Mouse (Mus musculus) cortical plate, adult 2 months (tissue): ENCODE data around the gene Gbp3. TPM values are rescaled to one million over a fixed set of nuclear protein-coding genes. Genes with fewer than 3 reads are reported as not detected.

Experiments
- H3K27ac ChIP-seq: fragments of 200-500 bp; 2 replicates; pipeline ENCODE4 v1.5.1; 2012; ENCODE audit warnings: low read length, control low read depth, inconsistent platforms; ENCODE audit not compliant: insufficient read depth
- H3K4me1 ChIP-seq: fragments of 200-500 bp; 2 replicates; pipeline ENCODE4 v1.6.1; 2011; ENCODE audit warnings: low read length; ENCODE audit not compliant: control insufficient read depth, insufficient read depth
- H3K4me3 ChIP-seq: fragments of 200-500 bp; 2 replicates; pipeline ENCODE4 v1.5.1; 2011; ENCODE audit warnings: mild to moderate bottlenecking, low read length, control low read depth; ENCODE audit not compliant: insufficient read depth
- CTCF ChIP-seq: fragments of 200-500 bp; IDR thresholded peaks from 2 replicates; pipeline ENCODE4 v1.5.1; 2011; ENCODE audit warnings: mild to moderate bottlenecking, control low read depth, low read length; ENCODE audit not compliant: insufficient read depth; ENCODE audit errors: extremely low read depth
- POLR2A ChIP-seq: fragments of 200-500 bp; IDR thresholded peaks from 2 replicates; pipeline ENCODE4 v1.6.1; 2011; ENCODE audit warnings: mild to moderate bottlenecking, low read length, control low read depth; ENCODE audit not compliant: insufficient read depth; ENCODE audit errors: extremely low read depth
- polyA plus RNA-seq: library from polyadenylated mRNA; depleted of rRNA; stranded (reverse); fragments of >200 nt; gene quantifications from 2 replicates; pipeline ENCODE4 v1.2.3, GENCODE M21; 2012; rRNA removed

Gbp3 gene
- polyA plus RNA-seq, 1 experiment: 10.0 TPM

DNA sequence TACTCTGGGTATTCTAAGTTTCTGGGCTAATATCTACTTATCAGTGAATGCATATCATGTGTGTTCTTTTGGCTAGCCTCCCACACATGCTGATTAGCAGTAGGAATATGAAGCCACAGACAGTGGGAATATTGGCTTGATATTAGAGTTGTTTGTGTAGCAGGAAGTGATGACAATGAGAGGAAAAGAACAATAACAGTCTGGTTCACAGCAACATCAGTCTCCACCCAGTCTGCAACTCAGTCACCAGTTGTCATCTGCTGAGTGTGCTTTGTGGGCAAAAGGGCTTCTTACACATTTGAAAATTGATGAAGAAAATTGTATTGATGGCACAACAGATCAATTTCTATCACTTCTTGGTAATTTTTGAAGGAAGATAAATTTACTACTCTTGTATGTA, 27.6 kb downstream of the Gbp3 start:
- Histone ChIP-seq H3K27ac (no peak overlapping the region), H3K4me1 (no peaks in the 10 kb centered on the region), H3K4me3 (no peak overlapping the region)
- TF ChIP-seq POLR2A: no peak

DNA sequence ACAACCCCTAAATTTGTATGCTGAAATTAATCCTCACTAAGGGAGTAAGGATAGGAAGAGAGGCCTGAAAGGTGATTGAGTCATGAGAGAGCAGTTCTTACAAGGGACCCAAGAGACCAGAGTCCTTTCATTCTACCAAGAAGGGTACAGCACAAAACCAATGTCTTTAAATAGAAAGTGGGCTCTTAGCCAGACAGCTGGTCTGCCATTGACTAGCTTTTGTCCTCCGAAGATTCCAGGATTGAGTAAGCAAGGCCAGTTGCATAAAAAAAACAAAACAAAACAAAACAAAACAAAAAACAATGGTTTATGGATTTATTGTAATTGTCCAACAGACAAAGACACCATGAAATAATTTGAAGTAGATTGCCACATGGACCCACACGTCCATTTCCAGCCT, 29.1 kb downstream of the Gbp3 start:
- TF ChIP-seq CTCF (no peak), POLR2A (no peak)
- Histone ChIP-seq H3K4me1 (no peaks in the 10 kb centered on the region), H3K4me3 (no peak overlapping the region), H3K27ac (no peak overlapping the region)

DNA sequence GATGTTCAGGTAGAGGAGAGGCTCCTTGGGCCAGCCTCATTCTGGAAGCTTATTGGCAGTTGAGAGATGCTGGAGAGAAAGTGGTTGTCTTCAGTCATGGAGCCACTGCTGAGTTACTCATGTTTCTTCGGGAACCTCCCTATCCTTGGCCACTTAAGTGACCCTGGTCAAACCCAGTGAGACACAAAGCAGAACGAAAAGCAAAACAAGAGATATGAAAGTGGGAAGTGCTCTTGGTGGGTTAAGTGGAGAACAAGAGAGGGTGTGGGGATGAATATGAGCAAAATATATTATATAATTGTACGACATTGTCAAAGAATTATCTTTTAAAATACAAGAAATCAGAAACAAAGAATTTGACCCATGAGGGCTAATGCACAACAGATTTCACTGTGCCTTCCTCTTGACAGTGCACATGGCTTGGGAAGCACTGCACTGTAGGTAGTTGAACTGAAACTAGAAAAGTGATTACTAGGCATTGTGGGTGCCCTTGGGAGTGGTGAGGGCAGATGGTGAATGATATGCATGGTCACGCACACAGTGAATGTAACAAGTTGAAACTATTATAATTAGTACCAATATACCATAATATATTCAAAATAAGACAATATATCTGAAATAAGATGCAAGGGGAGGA, 30.7 kb downstream of the Gbp3 start:
- TF ChIP-seq CTCF (no peak), POLR2A (no peak)
- Histone ChIP-seq H3K27ac (no peak overlapping the region), H3K4me3 (no peak overlapping the region), H3K4me1 (no peaks in the 10 kb centered on the region)

DNA sequence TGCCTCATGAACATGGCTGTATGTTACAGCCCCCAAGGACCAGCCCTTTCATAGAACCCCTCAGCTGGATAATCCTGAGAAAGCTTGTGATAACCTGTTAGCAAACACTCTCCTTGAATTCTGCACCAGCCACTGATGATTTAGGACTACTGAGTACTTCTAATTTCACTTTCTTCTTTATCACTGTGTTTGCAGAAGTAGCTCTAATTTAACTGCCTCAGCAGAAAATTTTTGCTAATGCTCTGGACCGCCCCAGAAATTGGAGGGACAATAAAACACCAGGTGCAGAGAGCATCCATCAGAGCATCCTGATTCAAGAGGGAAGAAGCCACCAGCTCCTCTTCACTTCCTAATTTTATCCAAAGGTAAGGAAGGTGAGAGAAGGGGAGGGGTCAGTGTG, 34.7 kb downstream of the Gbp3 start, which contains the start of gene Gbp2b:
TSS of gene Gbp2b (plus strand) at position 301 of the 400 bp plus-strand sequence.
- TF ChIP-seq CTCF (no peak), POLR2A (no peak)
- Histone ChIP-seq H3K4me1 (no peaks in the 10 kb centered on the region), H3K27ac (no peak within 1 kb of the TSS), H3K4me3 (no peak within 1 kb of the TSS)

DNA sequence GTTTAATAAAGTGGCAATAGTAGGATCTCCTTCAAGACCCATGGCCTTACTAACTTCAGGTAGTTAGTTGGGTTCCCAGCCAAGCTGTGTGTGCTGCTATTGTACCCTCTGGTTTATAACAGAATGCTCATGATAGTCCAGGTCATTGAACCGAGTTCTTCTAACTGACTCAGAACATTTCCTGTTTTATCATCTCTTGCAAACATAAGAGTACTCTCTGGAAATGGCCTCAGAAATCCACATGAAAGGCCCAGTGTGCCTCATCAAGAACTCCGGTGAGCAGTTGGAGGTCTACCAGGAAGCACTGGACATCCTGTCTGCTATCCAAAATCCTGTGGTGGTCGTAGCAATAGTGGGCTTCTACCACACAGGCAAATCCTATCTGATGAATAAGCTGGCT, 38.1 kb downstream of the Gbp3 start:
- TF ChIP-seq POLR2A (no peak), CTCF (no peak)
- Histone ChIP-seq H3K27ac (no peak overlapping the region), H3K4me3 (no peak overlapping the region), H3K4me1 (no peaks in the 10 kb centered on the region)

DNA sequence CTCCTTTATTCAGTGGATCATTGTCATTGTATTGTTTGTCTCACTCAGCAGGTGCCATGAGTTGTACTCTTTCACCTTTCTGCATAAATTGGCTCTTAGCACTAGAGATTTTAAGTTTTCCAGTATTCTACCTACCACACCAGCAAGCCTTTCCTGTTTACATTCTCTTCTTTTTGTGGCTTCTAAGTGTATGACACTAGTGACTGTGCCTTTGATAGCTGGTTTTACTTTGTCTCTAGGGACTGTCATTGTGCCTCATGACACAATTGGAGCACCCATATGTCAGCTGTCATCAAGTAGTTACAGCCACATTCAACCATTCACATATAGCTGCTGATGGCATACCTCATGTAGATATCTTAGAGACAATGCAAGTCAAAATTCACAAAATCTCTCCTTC, 41.8 kb downstream of the Gbp3 start:
- no peak for TF ChIP-seq POLR2A
- TF ChIP-seq CTCF: no peak
- Histone ChIP-seq H3K27ac (no peak overlapping the region), H3K4me3 (no peak overlapping the region), H3K4me1 (no peaks in the 10 kb centered on the region)

DNA sequence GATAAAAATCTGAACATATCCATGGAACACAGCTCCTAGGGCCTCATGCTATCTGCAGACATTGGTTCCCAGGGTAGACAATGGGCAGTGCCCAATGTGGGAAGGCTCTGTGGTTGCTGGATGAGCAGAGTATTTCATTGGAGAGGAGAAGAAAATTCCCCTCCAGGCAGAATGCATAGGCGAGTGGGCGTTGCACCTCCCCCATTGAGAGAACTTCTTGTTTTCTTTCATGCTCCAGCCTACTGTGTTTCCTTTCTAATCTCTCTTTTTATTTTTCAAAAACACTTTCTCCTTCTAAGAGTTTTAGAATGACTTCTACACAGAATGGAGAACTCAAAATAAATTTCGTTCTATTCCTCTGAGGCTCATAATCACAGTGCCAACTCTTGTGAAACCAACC, 58.8 kb downstream of the Gbp3 start:
- H3K4me1 ChIP-seq: no peaks in the 10 kb centered on the region
- TF ChIP-seq POLR2A (no peak), CTCF (no peak)
- no peak overlapping the region for H3K27ac ChIP-seq
- H3K4me3 ChIP-seq: no peak overlapping the region

DNA sequence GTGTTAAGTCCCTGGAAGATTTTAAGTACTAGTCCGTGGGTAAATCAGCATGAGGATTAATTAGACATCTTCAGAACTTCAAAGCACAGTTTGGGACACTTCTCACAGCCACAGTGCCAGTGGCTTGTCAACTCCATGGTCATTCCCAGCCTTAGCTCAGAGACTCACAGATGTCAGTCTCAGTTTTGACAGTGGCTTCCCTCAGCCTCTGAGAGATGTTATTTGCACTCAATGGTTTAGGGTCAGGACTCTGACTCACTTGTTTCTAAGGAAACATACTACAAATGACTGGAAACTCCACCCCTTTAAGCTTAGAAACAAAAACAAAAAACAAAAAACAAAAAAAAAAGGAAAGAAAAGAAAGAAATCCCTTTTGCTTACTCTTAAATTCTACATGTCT, 59.8 kb downstream of the Gbp3 start:
- Histone ChIP-seq H3K27ac (no peak overlapping the region), H3K4me3 (no peak overlapping the region), H3K4me1 (no peaks in the 10 kb centered on the region)
- TF ChIP-seq CTCF: no peak
- no peak for TF ChIP-seq POLR2A

DNA sequence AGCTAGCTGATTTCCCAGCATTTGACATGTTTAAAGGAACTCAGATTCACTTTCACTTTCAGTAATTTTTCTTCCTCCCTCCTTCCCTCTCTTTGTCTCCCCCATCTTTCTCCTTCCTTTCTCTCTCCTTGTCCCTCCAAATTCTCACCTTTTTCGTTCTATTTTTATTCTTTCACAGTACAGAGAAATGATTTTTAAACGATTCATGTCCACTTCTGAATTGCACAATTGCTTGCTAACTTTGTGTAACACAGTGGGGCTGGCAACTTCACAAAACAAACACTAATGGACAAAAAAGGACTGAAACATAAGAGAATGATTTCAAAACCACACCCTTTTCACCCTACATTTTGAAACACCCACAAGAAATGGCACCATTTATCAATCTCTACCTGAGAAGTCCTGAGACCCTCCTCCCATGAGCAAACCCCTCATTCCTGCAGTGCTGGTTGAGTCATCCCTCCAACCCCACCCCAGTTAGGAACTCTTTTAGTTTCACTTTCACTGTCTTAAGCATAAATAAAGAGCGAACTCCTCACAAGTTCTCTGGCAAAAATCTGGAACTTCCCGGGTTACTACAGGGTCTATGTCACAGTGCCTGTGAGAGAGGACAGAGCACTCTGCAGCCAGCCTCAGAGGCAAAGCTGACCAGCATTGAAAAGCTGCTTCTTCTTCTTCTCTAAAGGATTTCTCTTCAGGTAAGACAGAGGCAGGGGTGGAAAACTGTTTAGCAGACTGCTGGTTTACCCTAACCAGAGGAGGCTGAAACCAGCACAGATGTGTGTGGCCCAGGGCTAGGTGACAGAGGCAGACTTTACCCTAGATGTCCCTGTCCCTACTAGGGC, 60.5 kb downstream of the Gbp3 start, which contains the start of gene Gbp2:
TSS of gene Gbp2 (plus strand) at position 492 of the 845 bp plus-strand sequence.
- H3K27ac ChIP-seq: 0 out of 2 replicates have a peak within 1 kb of the TSS, but pooled peaks have one; percentile 21
- H3K4me3 ChIP-seq: peak within 1 kb of the TSS; percentile 32; the same call in 1 of the 2 replicates
- H3K4me1 ChIP-seq: no peaks in the 10 kb centered on the region
- TF ChIP-seq CTCF (no peak), POLR2A (no peak)

DNA sequence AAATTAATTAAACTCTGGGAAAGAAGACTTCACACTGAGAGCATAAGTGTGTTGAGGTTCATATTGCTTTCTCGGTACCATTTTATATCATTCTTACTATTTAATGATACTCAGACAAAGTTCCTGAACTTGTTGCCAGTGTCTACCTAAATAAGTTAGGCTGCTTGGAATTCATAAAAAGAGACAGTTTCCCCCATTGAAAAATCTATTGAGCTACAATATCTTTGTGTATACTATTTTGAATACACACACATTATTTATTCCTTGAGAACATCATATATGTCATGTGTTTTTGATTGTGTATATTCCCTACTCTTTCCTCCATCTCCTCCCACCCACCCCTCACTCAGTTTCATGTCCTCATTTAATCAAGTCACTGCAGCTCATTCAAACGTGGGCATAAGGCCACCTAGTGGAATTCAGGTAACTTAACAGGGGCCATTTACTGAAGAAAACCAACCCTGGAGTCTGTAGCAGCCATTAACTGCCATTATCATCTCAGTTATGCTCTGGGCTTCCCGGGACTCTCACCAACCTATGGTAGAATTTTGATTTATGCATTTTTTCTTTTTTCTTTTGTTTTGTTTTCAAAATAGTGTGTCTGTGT, 61.2 kb downstream of the Gbp3 start:
- no peaks in the 10 kb centered on the region for H3K4me1 ChIP-seq
- peak overlapping the region; percentile 32; the same call in 1 of the 2 replicates for H3K4me3 ChIP-seq
- 0 out of 2 replicates have a peak overlapping the region, but pooled peaks have one; percentile 21 for H3K27ac ChIP-seq
- TF ChIP-seq CTCF (no peak), POLR2A (no peak)

Other genes starting within 250 kb of the Gbp3 start
- 18.7 and 19.9 TPM in 2 replicates for gene Pdlim5, start 164.3 kb upstream of the Gbp3 start, polyA plus RNA-seq
- 2.5 and 3.0 TPM in 2 replicates for gene Gbp5, start 66.0 kb upstream of the Gbp3 start, polyA plus RNA-seq
- gene Gbp7, start 29.7 kb upstream of the Gbp3 start, polyA plus RNA-seq: 2.2 and 2.9 TPM in 2 replicates
- not detected in 2 replicates for gene Gbp2b, start 34.8 kb downstream of the Gbp3 start, polyA plus RNA-seq
- 3.0 and 3.9 TPM in 2 replicates for gene Gbp2, start 60.6 kb downstream of the Gbp3 start, polyA plus RNA-seq
- gene Kyat3, start 141.0 kb downstream of the Gbp3 start, polyA plus RNA-seq: 7.2 and 7.3 TPM in 2 replicates
- 41.2 and 41.4 TPM in 2 replicates for gene Gtf2b, start 205.0 kb downstream of the Gbp3 start, polyA plus RNA-seq